Comparison of ENCODE assay signal across 9 mouse cellular contexts in genomic region chr6:72710897-72711507, GRCm38 (mm10).
DNase-seq lines count a peak whose midpoint lies in the region; ATAC-seq lines count a peak whose summit lies in the region.
"Had no signal": no experiment of that assay in that cellular context is flagged by ENCODE, and none has a peak within 500 bp of the region (broad histone marks: within the 10 kb centered on the region; RNA-seq: fewer than 3 reads in every experiment).

No protein-coding gene starts in this region.

- H3K27me3 ChIP-seq in forebrain, embryonic 11.5 days (ENCODE audit: control insufficient read depth, insufficient read depth, low read length): no peaks in the 10 kb centered on the region
- peaks cover 8% of the 10 kb centered on the region; the same call in 1 of the 2 replicates for H3K27me3 ChIP-seq in neural tube, embryonic 12.5 days (replicated peaks)

- peak; percentile 21 to 41 for DNase-seq in kidney, postnatal 36 days
- no peak for DNase-seq in kidney, adult 18-20 months
- no peak for DNase-seq in forebrain, embryonic 11.5 days (ENCODE audit: low spot score)
- peak; percentile 52 for DNase-seq in layer of hippocampus, adult 9-11 months
- no peak for DNase-seq in spleen, adult 18-20 months
- DNase-seq in yolk sac, embryonic 10.5 days (ENCODE audit: low spot score): no peak
- no peak for DNase-seq in adrenal gland, adult 8-10 months

- ATAC-seq in forebrain, embryonic 11.5 days (replicated peaks; ENCODE audit: low FRiP score): peak; percentile 66
- ATAC-seq in neural tube, embryonic 12.5 days (ENCODE audit: low FRiP score, low read depth): peak; percentile 57

- H3K4me2 ChIP-seq in forebrain, embryonic 11.5 days (ENCODE audit: low read depth, low read length, severe bottlenecking): peak overlapping the region; percentile 5; the same call in 1 of the 2 replicates
- peak overlapping the region; percentile 28 for H3K4me2 ChIP-seq in neural tube, embryonic 12.5 days (replicated peaks)

- 55% methylated on average over 10 of the region's 10 CpGs for WGBS in forebrain, embryonic 11.5 days
- 31% methylated on average over 10 of the region's 10 CpGs for WGBS in neural tube, embryonic 12.5 days

- peaks cover 24% of the 10 kb centered on the region for H3K4me1 ChIP-seq in forebrain, embryonic 11.5 days (replicated peaks; ENCODE audit: control insufficient read depth, insufficient read depth, low read length)
- peaks cover 42% of the 10 kb centered on the region for H3K4me1 ChIP-seq in neural tube, embryonic 12.5 days

- no peaks in the 10 kb centered on the region for H3K36me3 ChIP-seq in forebrain, embryonic 11.5 days (ENCODE audit: control insufficient read depth, insufficient read depth, low read length)
- no peaks in the 10 kb centered on the region for H3K36me3 ChIP-seq in neural tube, embryonic 12.5 days
- H3K36me3 ChIP-seq: G1E had no signal

- H3K27ac ChIP-seq in forebrain, embryonic 11.5 days (ENCODE audit: low read depth, low read length): peak overlapping the region; percentile 26
- H3K27ac ChIP-seq in neural tube, embryonic 12.5 days: peak overlapping the region; percentile 8; the same call in 1 of the 2 replicates

- H3K9me3 ChIP-seq in forebrain, embryonic 11.5 days (ENCODE audit: control insufficient read depth, low read length): no peaks in the 10 kb centered on the region
- H3K9me3 ChIP-seq in neural tube, embryonic 12.5 days: no peaks in the 10 kb centered on the region
- H3K9me3 ChIP-seq: G1E had no signal

- no peak overlapping the region for H3K9ac ChIP-seq in forebrain, embryonic 11.5 days (ENCODE audit: low read length)
- H3K9ac ChIP-seq in neural tube, embryonic 12.5 days: no peak overlapping the region

- H3K4me3 ChIP-seq in forebrain, embryonic 11.5 days (ENCODE audit: low read depth, low read length): no peak overlapping the region
- no peak overlapping the region for H3K4me3 ChIP-seq in neural tube, embryonic 12.5 days

Comparison
In these comparisons a context has a peak if more than half of its experiments do, and no peak if none do; other contexts are left out.
1. DNase-seq: peak in kidney, postnatal 36 days (2 of 2) and layer of hippocampus, adult 9-11 months (single experiment); none in kidney, adult 18-20 months (single experiment), forebrain, embryonic 11.5 days (single experiment), spleen, adult 18-20 months (0 of 2), yolk sac, embryonic 10.5 days (single experiment) and adrenal gland, adult 8-10 months (single experiment).